Mouse (Mus musculus) E14TG2a.4 (cell line): ENCODE measurements at regions not wholly inside any gene's neighbourhood (a gene's known extent, or its start where the extent isn't known, plus 50 kb on each side); places are given as distances from the start of the nearest gene placed in this dataset.

ENCODE experiments used
- CTCF ChIP-seq: conservative IDR thresholded peaks from 2 replicates; pipeline ENCODE4 v1.5.1; 2014; ENCODE audit warnings: low read length
- NANOG ChIP-seq: IDR thresholded peaks from 2 replicates; pipeline ENCODE4 v1.6.1; 2014; ENCODE audit warnings: borderline replicate concordance, low read length, mixed read lengths
- POU5F1 ChIP-seq: IDR thresholded peaks from 2 replicates; pipeline ENCODE4 v1.6.1; 2014; ENCODE audit warnings: low read length, borderline replicate concordance

DNA sequence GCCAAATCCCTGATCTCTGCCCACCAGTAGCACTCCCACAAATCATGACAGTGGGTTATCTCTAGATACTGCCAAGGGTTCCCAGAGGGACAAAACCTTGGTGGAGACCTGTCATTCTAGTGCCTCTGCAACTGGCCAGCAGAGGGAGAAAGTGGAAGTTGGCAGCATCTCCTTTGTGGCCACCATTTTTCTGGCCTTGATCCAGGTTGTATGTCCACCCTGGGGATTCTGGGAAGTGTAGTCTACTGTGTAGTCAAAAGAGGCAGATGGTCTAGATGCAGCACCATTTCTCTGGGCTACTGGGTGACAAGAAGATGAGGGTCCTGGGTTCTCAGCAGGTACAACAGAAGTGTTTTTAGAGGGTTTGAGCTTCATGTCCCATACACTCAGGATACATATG lies 152.1 kb downstream of the Cct6b start:
- peak; percentile 11; the same call in 1 of the 2 replicates for TF ChIP-seq CTCF
- no peak for TF ChIP-seq NANOG
- no peak for TF ChIP-seq POU5F1
